Mouse (Mus musculus): Measurements from ENCODE around the gene Olfr322.
"Not testable (repeated sequence)": the region's sequence is repeated elsewhere in the genome, so short reads cannot be mapped to it uniquely, and the experiment has no call there.

The Olfr322 gene

DNA sequence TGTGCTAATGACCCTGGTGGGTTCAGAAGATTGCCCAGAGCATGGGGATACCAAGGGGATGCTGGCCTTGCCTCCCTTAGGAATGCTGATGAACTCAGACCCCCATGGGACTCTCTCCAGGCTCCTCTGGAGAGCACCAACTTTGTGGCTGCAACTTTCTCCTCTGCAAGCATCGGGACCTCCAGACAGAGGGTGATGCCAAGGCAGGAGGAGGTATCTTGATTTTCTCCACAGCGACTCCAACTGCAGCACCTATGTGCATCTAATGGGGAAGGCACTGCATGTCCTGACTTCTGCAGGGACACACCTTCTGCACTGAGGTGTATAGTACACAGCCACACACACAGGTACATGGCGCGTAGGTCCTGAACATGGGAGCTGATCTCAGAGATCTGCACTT lies at the start of gene Olfr322:
Gene Olfr322 (plus strand): TSS at position 187 of the 400 bp plus-strand sequence.
- DNase-seq (ENCODE audit: low spot score), result no peak

GRCm38 (mm10) chr11:58613359-58613758 lies 45.2 kb upstream of the Olfr322 start:
- no peak for DNase-seq (ENCODE audit: low spot score)

DNA sequence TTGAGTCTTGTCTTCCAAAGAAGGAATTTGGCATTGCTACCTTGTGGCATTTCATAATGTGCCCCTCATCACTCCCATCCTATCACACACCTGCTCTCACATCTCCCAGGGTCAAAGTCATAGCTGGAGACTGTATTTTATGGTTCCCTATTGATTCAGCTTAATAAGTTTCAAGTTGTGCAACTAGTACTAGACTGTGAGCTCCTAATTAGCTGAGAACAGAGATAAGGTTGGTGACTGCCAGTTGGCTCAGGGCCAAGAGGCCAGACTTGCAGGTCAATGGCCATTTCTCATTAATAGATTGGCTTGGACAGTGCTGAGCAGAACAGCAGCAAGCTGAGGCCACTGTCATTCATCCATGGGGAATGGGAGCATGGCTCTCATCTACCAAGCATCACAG lies 44.1 kb upstream of the Olfr322 start:
- no peak for DNase-seq (ENCODE audit: low spot score)

DNA sequence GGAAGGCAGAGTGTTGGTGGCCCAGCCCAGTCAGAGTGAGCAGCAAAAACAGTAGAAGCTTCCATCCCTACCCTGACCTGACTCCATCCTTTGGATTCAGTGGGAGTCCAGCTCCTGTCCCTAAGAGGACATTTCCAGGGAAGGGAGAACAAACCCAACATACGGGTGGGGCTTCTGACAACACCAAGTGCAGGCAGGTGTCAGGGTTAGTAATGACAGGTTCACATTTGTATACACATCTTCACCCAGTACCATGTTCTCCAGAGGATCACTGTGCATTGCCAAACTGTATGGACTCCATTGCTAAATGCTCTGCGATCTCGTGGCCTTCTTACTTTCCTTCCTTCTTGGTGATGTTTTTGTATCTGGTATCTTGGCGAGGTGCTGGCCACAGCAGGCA lies 42.6 kb upstream of the Olfr322 start, which contains the start of gene 2210407C18Rik:
Gene 2210407C18Rik (minus strand): TSS at position 101 of the 400 bp plus-strand sequence.
- no peak for DNase-seq (ENCODE audit: low spot score)

- DNase-seq (ENCODE audit: low spot score), result no peak
Observed at GRCm38 (mm10) chr11:58618369-58618768, 40.2 kb upstream of the Olfr322 start.

DNA sequence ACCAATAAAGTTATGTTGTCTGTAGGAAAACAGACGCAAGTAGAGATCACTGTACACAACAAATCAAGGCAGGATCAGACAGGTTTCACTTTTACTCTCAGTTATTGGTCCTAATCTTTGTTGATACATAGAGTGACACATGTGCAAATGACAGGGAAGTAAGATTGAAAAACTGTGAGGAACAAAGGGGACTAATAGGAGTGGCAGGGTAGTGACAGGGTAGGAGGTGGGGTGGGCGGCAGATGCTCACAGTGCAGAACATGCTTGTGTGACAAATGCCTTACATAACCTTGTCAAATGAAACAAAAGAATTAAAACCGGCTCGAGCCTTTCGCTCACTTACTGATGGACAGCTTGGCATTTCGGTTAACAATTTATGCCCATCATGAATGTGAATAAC lies 39.8 kb upstream of the Olfr322 start:
- no peak for DNase-seq (ENCODE audit: low spot score)

- no peak for DNase-seq (ENCODE audit: low spot score)
Observed at GRCm38 (mm10) chr11:58626146-58626545, 32.4 kb upstream of the Olfr322 start.

- no peak for DNase-seq (ENCODE audit: low spot score)
Observed at GRCm38 (mm10) chr11:58630401-58630800, 28.2 kb upstream of the Olfr322 start, which contains the start of gene Olfr323. Gene Olfr323, minus strand, starts transcription at chr11:58630501.

DNA sequence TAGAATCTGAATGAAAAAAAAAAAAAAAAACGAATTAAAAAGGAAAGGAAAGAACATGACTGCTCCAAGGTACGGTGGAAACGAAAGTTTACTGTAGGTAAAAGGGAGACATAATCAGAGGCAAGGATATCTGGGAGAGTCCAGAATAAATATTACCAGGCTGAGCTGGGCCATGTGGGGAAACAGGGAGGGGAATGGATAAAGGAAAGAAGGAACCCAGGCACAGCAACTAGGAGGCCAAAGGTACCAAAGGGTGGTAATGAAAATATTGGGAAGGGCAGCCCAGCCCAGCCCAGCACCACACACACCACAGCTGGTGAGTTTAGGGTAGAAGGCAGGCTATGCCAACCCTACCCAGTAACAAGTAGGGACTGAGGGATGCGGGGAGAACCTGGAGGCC lies 23.7 kb upstream of the Olfr322 start:
- no peak for DNase-seq (ENCODE audit: low spot score)

DNA sequence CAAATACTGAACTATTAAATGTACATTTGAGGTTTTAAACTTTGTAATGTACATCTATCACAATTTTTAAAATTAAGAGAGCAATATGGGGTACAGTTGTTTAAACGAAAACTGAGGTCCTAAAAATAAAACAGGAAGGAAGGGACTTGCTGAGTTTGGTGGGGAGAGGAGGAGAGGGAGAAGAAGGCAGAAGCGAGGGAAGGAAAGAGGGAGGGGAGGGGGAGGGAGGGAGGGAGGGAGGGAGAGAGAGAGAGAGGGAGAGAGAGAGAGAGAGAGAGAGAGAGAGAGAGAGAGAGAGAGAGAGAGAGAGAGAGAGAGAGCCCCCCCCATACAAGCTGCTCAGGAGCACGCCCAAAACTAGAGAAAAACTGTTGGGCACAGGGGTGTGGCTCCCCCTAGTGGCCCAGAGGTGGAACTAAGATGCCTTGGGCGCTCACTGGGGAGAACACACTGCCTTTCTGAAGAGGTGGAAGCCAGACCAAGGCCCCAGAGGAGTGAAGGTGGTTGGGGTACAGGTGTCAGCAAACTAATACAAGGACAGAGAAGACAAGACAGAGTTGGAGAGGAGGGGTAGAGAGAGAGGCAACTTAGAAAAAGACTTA lies 22.1 kb upstream of the Olfr322 start:
- DNase-seq (ENCODE audit: low spot score), result peak; percentile 71

- no peak for DNase-seq (ENCODE audit: low spot score)
Observed at GRCm38 (mm10) chr11:58638176-58638701, 20.3 kb upstream of the Olfr322 start.

GRCm38 (mm10) chr11:58640272-58640867 lies 18.2 kb upstream of the Olfr322 start, which contains the start of gene Trim58:
Gene Trim58, plus strand, starts transcription at chr11:58640465.
- DNase-seq (ENCODE audit: low spot score), result peak; percentile 60

GRCm38 (mm10) chr11:58641057-58641456 lies 17.5 kb upstream of the Olfr322 start:
- DNase-seq (ENCODE audit: low spot score), result peak; percentile 11

DNA sequence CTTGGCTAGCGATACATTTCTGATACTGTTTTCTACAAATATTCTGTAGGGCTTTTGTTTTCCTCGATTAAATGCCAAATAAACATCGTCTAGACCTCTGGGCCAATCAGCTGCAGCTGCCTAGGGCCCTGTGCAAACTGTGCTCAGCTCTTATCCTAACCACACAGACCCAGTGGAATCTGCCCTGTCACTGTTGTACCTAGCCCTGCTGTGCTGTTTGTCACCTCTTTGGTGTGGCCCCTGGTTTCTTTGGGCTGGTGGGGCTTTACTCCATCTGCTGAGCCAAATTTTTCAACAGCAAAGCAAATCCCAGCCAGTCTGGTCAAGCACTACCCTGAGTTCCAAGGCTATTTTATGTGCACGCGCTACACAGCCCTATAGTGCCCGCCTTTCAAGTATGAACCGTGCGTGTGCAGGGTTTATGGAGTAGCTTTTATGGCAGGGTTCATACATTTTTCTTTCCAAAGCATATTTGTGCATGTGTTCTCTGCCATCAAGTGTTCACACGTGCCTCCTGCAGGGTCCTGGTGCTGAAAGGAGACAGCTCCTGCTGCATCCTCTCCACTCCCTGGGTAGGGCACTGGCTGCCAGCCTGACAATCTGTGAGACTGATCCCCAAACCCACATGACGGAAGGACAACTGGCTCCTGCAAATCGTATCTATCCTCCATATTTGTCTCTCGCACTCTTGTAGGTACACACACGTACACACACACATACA lies 16.8 kb upstream of the Olfr322 start:
- DNase-seq (ENCODE audit: low spot score), result peak; percentile 12

DNA sequence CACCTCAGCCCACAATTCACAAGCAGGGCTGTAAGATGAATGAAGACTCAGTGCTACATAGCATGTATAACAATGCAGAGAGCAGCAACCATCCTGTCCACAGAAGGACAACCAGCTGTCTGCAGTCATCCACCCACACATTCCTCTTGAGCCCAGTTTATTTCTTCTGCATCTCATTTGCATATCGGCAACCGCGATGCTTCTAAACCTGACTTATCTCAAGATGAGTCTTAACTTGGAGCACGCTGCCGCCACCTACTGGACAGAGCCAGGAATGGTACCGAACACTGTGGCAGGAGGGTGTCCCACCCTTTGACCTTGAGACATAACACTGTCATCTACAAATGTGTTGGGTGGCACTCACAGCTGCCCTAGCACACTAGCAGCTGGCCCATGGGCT lies 15.2 kb upstream of the Olfr322 start:
- peak; percentile 71 for DNase-seq (ENCODE audit: low spot score)

DNA sequence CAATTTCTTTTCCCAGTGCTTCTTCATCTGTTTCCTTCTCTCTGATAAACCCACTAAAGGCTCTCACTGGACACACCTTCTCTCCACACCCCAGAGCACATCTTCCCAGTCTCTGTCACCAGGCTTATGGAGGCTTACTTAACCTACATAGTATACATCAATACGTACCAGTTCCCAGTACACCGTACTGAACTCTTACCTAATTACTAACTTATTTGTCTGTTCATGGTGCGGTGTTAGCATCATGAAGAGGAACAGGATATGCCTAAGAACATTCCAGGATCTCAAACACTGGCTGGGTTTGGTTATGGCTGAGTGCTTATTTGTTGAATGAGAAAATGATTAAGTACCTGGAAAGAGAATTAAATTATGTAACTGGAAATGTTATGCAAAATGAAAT lies 3.4 kb upstream of the Olfr322 start:
- DNase-seq (ENCODE audit: low spot score), result no peak

- no peak for DNase-seq (ENCODE audit: low spot score)
Observed at GRCm38 (mm10) chr11:58669252-58669651, 10.7 kb downstream of the Olfr322 start.

DNA sequence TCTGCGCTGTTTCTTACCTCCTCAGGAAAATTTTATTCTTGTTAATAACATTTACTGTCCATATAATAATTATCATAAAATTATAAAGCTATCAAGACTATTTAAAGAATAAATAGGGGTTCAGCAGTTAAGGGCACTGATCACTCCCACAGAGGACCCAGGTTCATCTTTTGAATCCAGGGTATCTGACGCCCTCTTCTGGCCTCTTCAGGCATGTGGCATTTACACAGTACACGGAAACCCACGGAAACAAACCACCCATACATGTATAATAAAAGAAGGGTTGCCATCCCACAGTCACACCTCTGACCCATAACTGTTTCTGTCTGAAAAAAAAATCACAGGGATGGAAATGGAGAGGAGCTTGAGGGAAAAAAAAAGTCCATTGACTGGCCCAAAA lies 13.2 kb downstream of the Olfr322 start:
- DNase-seq (ENCODE audit: low spot score), result no peak

DNA sequence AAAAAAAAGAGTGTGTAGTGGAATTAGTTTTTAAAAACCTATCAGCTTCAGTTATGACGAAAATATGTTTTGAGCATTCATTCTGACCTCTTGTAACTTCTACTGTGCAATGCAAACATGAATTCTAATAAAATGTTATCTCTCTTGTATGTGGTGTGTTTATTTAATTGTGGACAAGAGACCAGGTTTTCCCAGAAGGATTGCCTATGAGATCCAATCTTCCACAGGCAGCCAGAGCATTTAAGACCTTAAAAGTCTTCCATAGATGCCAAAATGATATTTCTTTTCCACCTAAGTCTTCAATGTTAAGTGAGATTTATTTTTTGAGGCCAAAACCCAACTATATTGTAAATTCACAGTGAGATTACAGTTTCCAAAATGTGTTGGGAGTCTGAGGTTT lies 22.2 kb downstream of the Olfr322 start, which contains the start of gene Olfr320:
Gene Olfr320 (plus strand): TSS at position 301 of the 400 bp plus-strand sequence.
- DNase-seq (ENCODE audit: low spot score), result no peak

GRCm38 (mm10) chr11:58698862-58699261 lies 40.3 kb downstream of the Olfr322 start, which contains the start of gene Olfr319:
Gene Olfr319, plus strand, starts transcription at chr11:58699162.
- no peak for DNase-seq (ENCODE audit: low spot score)

GRCm38 (mm10) chr11:58709086-58709485 lies 50.5 kb downstream of the Olfr322 start:
- no peak for DNase-seq (ENCODE audit: low spot score)

GRCm38 (mm10) chr11:58717723-58718122 lies 59.1 kb downstream of the Olfr322 start:
- DNase-seq (ENCODE audit: low spot score), result not testable (repeated sequence)

Data from embryo, embryonic 10 days (tissue).